Mouse (Mus musculus) hindlimb bud, embryonic 11.5 days (tissue): ENCODE measurements at regions not wholly inside any gene's neighbourhood (a gene's known extent, or its start where the extent isn't known, plus 50 kb on each side); places are given as distances from the start of the nearest gene placed in this dataset.

Source experiments
- DNase-seq: peaks from one replicate; pipeline ENCODE4 v3.0.0-alpha.2; 2012; ENCODE audit warnings: low read depth, low spot score; ENCODE audit errors: extremely low spot score

DNA sequence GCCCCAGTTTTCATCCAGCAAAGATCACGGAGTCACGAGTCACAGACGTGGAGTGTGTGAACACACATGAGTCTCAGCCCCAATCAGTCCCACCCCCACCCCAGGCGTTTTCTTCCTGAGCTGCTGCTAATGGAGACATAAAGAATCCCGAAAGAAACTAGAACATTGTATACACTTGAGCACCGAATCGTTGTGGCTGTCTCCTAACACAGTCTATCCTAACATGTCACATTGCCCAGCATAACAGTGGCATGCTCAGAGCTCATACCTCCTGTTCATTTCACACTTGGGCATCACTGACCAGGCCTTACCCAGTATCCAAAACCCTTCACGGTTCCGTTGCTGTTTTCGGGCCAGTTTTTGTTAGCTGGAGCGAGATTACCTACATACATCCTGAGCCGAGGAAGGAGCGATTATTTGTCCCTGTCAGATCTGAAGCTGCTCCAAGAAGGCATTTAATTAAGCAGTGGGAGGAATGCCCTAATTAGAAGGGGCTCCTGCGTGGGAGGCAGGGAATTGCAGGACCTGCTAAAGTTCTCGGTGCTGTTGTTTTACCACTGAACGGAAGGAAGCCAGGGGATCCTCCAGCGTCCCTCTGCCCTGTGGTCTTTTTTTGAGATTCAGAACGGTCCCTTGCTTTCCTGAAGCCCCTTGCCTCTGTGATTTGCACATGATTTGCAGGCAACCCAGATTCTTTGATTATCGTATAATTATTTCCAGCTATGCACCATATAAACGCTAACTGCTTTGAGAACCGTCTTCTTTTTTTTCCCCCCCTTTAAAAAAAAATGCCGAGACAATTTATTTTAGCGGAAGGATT lies 53.4 kb upstream of the Nap1l1 start:
- no peak for DNase-seq

DNA sequence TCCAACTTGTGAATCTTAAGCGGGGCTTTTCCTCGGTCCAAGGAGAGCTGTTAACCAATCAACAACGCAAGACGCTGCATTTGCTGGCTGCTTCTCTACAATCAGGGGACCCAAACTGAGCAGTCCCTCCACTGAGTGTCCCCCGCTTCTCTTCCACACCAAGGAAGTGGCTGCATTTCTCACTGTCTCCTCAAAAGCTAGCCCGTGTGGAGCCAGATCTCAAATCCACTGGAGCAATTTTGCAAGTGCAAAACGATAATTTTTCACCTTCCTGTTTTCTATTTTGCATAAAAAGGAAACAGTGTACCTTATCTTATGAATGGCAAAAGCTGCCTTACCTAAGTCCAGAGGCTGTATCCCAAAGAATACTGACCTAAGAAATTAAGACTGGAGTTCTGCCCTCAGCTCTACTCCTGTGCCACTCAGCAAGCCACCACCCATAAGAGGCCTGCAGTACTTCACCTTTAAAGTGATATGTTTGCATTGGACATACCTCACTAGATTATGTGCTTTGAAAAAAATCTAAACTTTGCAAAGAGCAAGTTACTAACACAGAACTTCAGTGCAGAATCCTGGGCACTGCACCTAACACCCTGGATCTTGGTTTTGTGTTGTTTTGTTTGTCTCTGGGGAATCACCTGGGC lies 52.7 kb upstream of the Nap1l1 start:
- DNase-seq: no peak

GRCm38 (mm10) chr10:111422057-111422456 lies 51.0 kb upstream of the Nap1l1 start:
- no peak for DNase-seq

- DNase-seq: no peak
Observed at GRCm38 (mm10) chr10:111422649-111423048, 50.4 kb upstream of the Nap1l1 start.
